Mouse (Mus musculus): Measurements from ENCODE around the gene Taf9.

Taf9 gene

GRCm38 (mm10) chr13:100669291-100670022, 18.1 kb downstream of the Taf9 start, which contains the start of gene Ccdc125:
Gene Ccdc125, plus strand, starts transcription at chr13:100669717.
- DNase-seq (ENCODE audit: low spot score in 2 of 2): peak; percentile 1 to 5

- no peak for DNase-seq (ENCODE audit: low spot score in 2 of 2)
Measured at GRCm38 (mm10) chr13:100670181-100670741, 18.9 kb downstream of the Taf9 start.

- DNase-seq (ENCODE audit: low spot score in 2 of 2): no peak
Measured at GRCm38 (mm10) chr13:100675936-100676635, 24.7 kb downstream of the Taf9 start.

- DNase-seq (ENCODE audit: low spot score in 2 of 2): no peak
Measured at GRCm38 (mm10) chr13:100681615-100682014, 30.2 kb downstream of the Taf9 start.

- DNase-seq (ENCODE audit: low spot score in 2 of 2): no peak
Measured at GRCm38 (mm10) chr13:100682837-100683236, 31.5 kb downstream of the Taf9 start.

GRCm38 (mm10) chr13:100684355-100684754, 33.0 kb downstream of the Taf9 start:
- DNase-seq (ENCODE audit: low spot score in 2 of 2): no peak

- DNase-seq (ENCODE audit: low spot score in 2 of 2): no peak
Measured at GRCm38 (mm10) chr13:100687513-100687912, 36.1 kb downstream of the Taf9 start.

GRCm38 (mm10) chr13:100697541-100697940, 46.2 kb downstream of the Taf9 start:
- no peak for DNase-seq (ENCODE audit: low spot score in 2 of 2)

- no peak for DNase-seq (ENCODE audit: low spot score in 2 of 2)
Measured at GRCm38 (mm10) chr13:100698866-100699265, 47.5 kb downstream of the Taf9 start.

GRCm38 (mm10) chr13:100703468-100703867, 52.1 kb downstream of the Taf9 start:
- no peak for DNase-seq (ENCODE audit: low spot score in 2 of 2)
